ENCODE assay signal across 15 mouse cellular contexts in genomic region chr8:48688188-48688587, GRCm38 (mm10).
A peak's percentile ranks its signal among the peaks of the same experiment; 100 is the strongest.
DNase-seq lines count a peak whose midpoint lies in the region; ATAC-seq and TF ChIP-seq lines count a peak whose summit lies in the region.
"Had no signal": no experiment of that assay in that cellular context is flagged by ENCODE, and none has a peak within 500 bp of the region (broad histone marks: within the 10 kb centered on the region; RNA-seq: fewer than 3 reads in every experiment).

No protein-coding gene starts in this region.

- DNase-seq in heart, postnatal 10 days: peak; percentile 12 to 21
- DNase-seq in gastrocnemius, postnatal 25 days: peak; percentile 60
- DNase-seq in liver, postnatal 0 days: peak; percentile 61
- DNase-seq: cerebellum, adult 9-11 months; right cerebral cortex, postnatal 25 days; thymus, postnatal 4 days had no signal

- no peak overlapping the region for H3K27ac ChIP-seq in heart, embryonic 11.5 days (ENCODE audit: low read depth, low read length)
- H3K27ac ChIP-seq in liver, postnatal 0 days (ENCODE audit: low read depth): peak overlapping the region; percentile 49
- H3K27ac ChIP-seq: embryonic facial prominence, embryonic 12.5 days; stomach, embryonic 15.5 days had no signal

- peaks cover 9% of the 10 kb centered on the region for H3K4me1 ChIP-seq in heart, embryonic 11.5 days (ENCODE audit: control insufficient read depth, insufficient read depth, low read length)
- H3K4me1 ChIP-seq in megakaryocyte, embryonic 14.5 days: no peaks in the 10 kb centered on the region
- H3K4me1 ChIP-seq in liver, postnatal 0 days (ENCODE audit: insufficient read depth): no peaks in the 10 kb centered on the region; the same call in 1 of the 2 replicates

- TF ChIP-seq EP300 in liver, postnatal 0 days (IDR thresholded peaks at IDR 0.05; ENCODE audit: low read depth): peak; percentile 53; the same call in 1 of the 2 replicates

- no peak overlapping the region for H3K9ac ChIP-seq in heart, embryonic 11.5 days (ENCODE audit: low read depth, low read length)
- no peak overlapping the region for H3K9ac ChIP-seq in liver, postnatal 0 days (replicated peaks)
- H3K9ac ChIP-seq: embryonic facial prominence, embryonic 12.5 days; stomach, embryonic 15.5 days had no signal

- H3K9me3 ChIP-seq in heart, embryonic 11.5 days (replicated peaks; ENCODE audit: control insufficient read depth, low read length): no peaks in the 10 kb centered on the region
- peaks cover 47% of the 10 kb centered on the region for H3K9me3 ChIP-seq in megakaryocyte, embryonic 14.5 days
- H3K9me3 ChIP-seq in liver, postnatal 0 days (ENCODE audit: low read length): no peaks in the 10 kb centered on the region
- H3K9me3 ChIP-seq: embryonic facial prominence, embryonic 12.5 days; stomach, embryonic 15.5 days had no signal

- 50% methylated on average over 9 of the region's 9 CpGs for WGBS in heart, embryonic 11.5 days (ENCODE audit: insufficient replicate concordance)
- 33% methylated on average over 9 of the region's 9 CpGs for WGBS in liver, postnatal 0 days (ENCODE audit: insufficient replicate concordance)

- no peak overlapping the region for H3K4me2 ChIP-seq in heart, embryonic 11.5 days
- H3K4me2 ChIP-seq in liver, postnatal 0 days (ENCODE audit: low read depth, low read length): no peak overlapping the region; the same call in 1 of the 2 replicates
- H3K4me2 ChIP-seq: embryonic facial prominence, embryonic 12.5 days; stomach, embryonic 15.5 days had no signal

- no peaks in the 10 kb centered on the region for H3K27me3 ChIP-seq in heart, embryonic 11.5 days (ENCODE audit: control insufficient read depth, insufficient read depth, low read length)
- no peaks in the 10 kb centered on the region for H3K27me3 ChIP-seq in megakaryocyte, embryonic 14.5 days (replicated peaks)
- H3K27me3 ChIP-seq in liver, postnatal 0 days (ENCODE audit: insufficient read depth, low read length): no peaks in the 10 kb centered on the region
- H3K27me3 ChIP-seq: CH12.LX; embryonic facial prominence, embryonic 12.5 days; stomach, embryonic 15.5 days had no signal

- intact Hi-C loops in heart, postnatal 10 days (cut with DNase I): no loop called here

- ATAC-seq in heart, embryonic 11.5 days (replicated peaks; ENCODE audit: insufficient number of reproducible peaks, low FRiP score, low TSS enrichment): no peak
- ATAC-seq in megakaryocyte, adult 5-6 weeks (ENCODE audit: poor library complexity, severe bottlenecking): no peak
- peak; percentile 97 for ATAC-seq in liver, postnatal 0 days
- no peak for ATAC-seq in megakaryocyte-erythroid progenitor cell, adult 5-6 weeks (replicated peaks; ENCODE audit: low FRiP score, low TSS enrichment, poor library complexity, severe bottlenecking)
- ATAC-seq: forebrain, embryonic 16.5 days; hindbrain, embryonic 16.5 days had no signal

- H3K36me3 ChIP-seq in heart, embryonic 11.5 days (ENCODE audit: control insufficient read depth, insufficient read depth, low read length): no peaks in the 10 kb centered on the region
- H3K36me3 ChIP-seq in megakaryocyte, embryonic 14.5 days (replicated peaks; ENCODE audit: low read length): no peaks in the 10 kb centered on the region
- no peaks in the 10 kb centered on the region for H3K36me3 ChIP-seq in liver, postnatal 0 days (replicated peaks; ENCODE audit: insufficient read depth, low read length)
- H3K36me3 ChIP-seq: embryonic facial prominence, embryonic 12.5 days; stomach, embryonic 15.5 days had no signal

- H3K4me3 ChIP-seq in heart, embryonic 11.5 days (ENCODE audit: low read depth, low read length): no peak overlapping the region
- peak overlapping the region; percentile 11 for H3K4me3 ChIP-seq in megakaryocyte, embryonic 14.5 days (replicated peaks)
- H3K4me3 ChIP-seq in liver, postnatal 0 days (ENCODE audit: low read depth, low read length): no peak overlapping the region
- H3K4me3 ChIP-seq: embryonic facial prominence, embryonic 12.5 days; stomach, embryonic 15.5 days had no signal

- TF ChIP-seq CTCF in liver, postnatal 0 days (IDR thresholded peaks at IDR 0.05; ENCODE audit: low read depth): no peak
